ENCODE assay signal across 32 mouse cellular contexts in the genomic region with DNA sequence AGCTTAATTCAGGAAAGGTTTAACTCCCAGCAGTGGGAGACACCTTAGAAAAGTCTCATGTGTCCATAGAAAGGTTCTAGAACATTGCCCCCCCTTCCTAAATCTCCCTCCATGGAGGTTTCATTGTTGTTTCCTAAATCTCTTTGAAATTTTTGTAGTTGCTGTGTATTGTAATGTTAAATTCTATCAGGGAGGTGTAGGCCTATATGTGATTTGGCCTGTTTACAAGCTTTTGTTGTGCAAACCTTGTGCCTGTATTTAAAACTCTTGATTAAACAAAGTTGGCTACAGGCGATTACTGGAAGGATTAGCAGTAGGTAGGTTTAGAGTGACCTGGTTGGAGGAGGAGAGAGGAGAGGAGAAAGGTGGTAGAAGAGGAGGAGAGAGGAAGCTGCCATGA.
"Had no signal": no experiment of that assay in that cellular context is flagged by ENCODE, and none has a peak within 500 bp of the region (broad histone marks: within the 10 kb centered on the region; RNA-seq: fewer than 3 reads in every experiment).

No protein-coding gene starts in this region.

- H3K4me1 ChIP-seq: limb, embryonic 10.5 days; limb, embryonic 12.5 days; limb, embryonic 13.5 days; limb, embryonic 15.5 days; liver, embryonic 12.5 days; liver, embryonic 13.5 days; liver, embryonic 15.5 days; lung, embryonic 15.5 days; midbrain, embryonic 10.5 days; midbrain, embryonic 12.5 days; midbrain, embryonic 13.5 days; midbrain, embryonic 15.5 days; neural tube, embryonic 12.5 days; neural tube, embryonic 13.5 days had no signal

- H3K4me2 ChIP-seq: limb, embryonic 12.5 days; limb, embryonic 13.5 days; limb, embryonic 15.5 days; liver, embryonic 11.5 days; liver, embryonic 12.5 days; liver, embryonic 13.5 days; liver, embryonic 15.5 days; lung, embryonic 14.5 days; lung, embryonic 15.5 days; midbrain, embryonic 11.5 days; midbrain, embryonic 12.5 days; midbrain, embryonic 13.5 days; midbrain, embryonic 15.5 days; neural tube, embryonic 12.5 days; neural tube, embryonic 13.5 days had no signal

- H3K4me3 ChIP-seq: limb, embryonic 10.5 days; limb, embryonic 12.5 days; limb, embryonic 13.5 days; limb, embryonic 15.5 days; liver, embryonic 12.5 days; liver, embryonic 13.5 days; liver, embryonic 15.5 days; lung, embryonic 15.5 days; megakaryocyte, embryonic 14.5 days; midbrain, embryonic 10.5 days; midbrain, embryonic 12.5 days; midbrain, embryonic 13.5 days; midbrain, embryonic 15.5 days; myocyte; neural tube, embryonic 12.5 days; neural tube, embryonic 13.5 days had no signal

- H3K9me3 ChIP-seq: limb, embryonic 10.5 days; limb, embryonic 12.5 days; limb, embryonic 13.5 days; limb, embryonic 15.5 days; liver, embryonic 12.5 days; liver, embryonic 13.5 days; liver, embryonic 15.5 days; lung, embryonic 15.5 days; midbrain, embryonic 10.5 days; midbrain, embryonic 12.5 days; midbrain, embryonic 13.5 days; midbrain, embryonic 15.5 days; neural tube, embryonic 12.5 days; neural tube, embryonic 13.5 days had no signal

- ATAC-seq: liver, embryonic 12.5 days; liver, postnatal 0 days; lung, postnatal 0 days; midbrain, embryonic 13.5 days; midbrain, embryonic 15.5 days; midbrain, embryonic 16.5 days had no signal

- H3K27me3 ChIP-seq: limb, embryonic 13.5 days; limb, embryonic 15.5 days; liver, embryonic 13.5 days; liver, embryonic 15.5 days; lung, embryonic 15.5 days; midbrain, embryonic 13.5 days; midbrain, embryonic 15.5 days; neural tube, embryonic 12.5 days; neural tube, embryonic 13.5 days had no signal

- DNase-seq: left cerebral cortex, postnatal 4 days; liver; liver, embryonic 13.5 days; liver, postnatal 0 days; lung, adult 18-20 months; lung, adult 2 months; lung, embryonic 14.5 days; lung, postnatal 10 days; lung, postnatal 14 days; lung, postnatal 36 days; midbrain, embryonic 14.5 days had no signal

- H3K27ac ChIP-seq: limb, embryonic 10.5 days; limb, embryonic 12.5 days; limb, embryonic 13.5 days; limb, embryonic 15.5 days; liver, embryonic 12.5 days; liver, embryonic 13.5 days; liver, embryonic 14.5 days; liver, embryonic 15.5 days; lung, embryonic 15.5 days; macrophage; midbrain, embryonic 10.5 days; midbrain, embryonic 12.5 days; midbrain, embryonic 13.5 days; midbrain, embryonic 15.5 days; neural tube, embryonic 12.5 days; neural tube, embryonic 13.5 days had no signal

- H3K9ac ChIP-seq: limb, embryonic 12.5 days; limb, embryonic 13.5 days; limb, embryonic 15.5 days; liver, embryonic 12.5 days; liver, embryonic 13.5 days; liver, embryonic 14.5 days; liver, embryonic 15.5 days; liver, postnatal 0 days; lung, embryonic 14.5 days; lung, embryonic 15.5 days; midbrain, embryonic 12.5 days; midbrain, embryonic 13.5 days; midbrain, embryonic 15.5 days; neural tube, embryonic 12.5 days; neural tube, embryonic 13.5 days had no signal

- H3K36me3 ChIP-seq: limb, embryonic 10.5 days; limb, embryonic 12.5 days; limb, embryonic 13.5 days; limb, embryonic 15.5 days; liver, embryonic 12.5 days; liver, embryonic 13.5 days; liver, embryonic 15.5 days; lung, embryonic 15.5 days; midbrain, embryonic 10.5 days; midbrain, embryonic 12.5 days; midbrain, embryonic 13.5 days; midbrain, embryonic 15.5 days; neural tube, embryonic 12.5 days; neural tube, embryonic 13.5 days had no signal
